Mouse (Mus musculus) embryonic fibroblast, embryonic 13.5 days (primary cell): ENCODE results near the gene Cyp4f18.

Source experiments
- CTCF ChIP-seq: IDR thresholded peaks from 2 replicates; pipeline ENCODE4 v1.5.1; 2011; ENCODE audit warnings: mild to moderate bottlenecking, control low read depth, low read length, moderate library complexity, borderline replicate concordance; ENCODE audit not compliant: insufficient read depth
- POLR2A ChIP-seq: IDR thresholded peaks from 2 replicates; pipeline ENCODE4 v1.6.1; 2011; ENCODE audit warnings: low read depth, mild to moderate bottlenecking, control low read depth, low read length, moderate library complexity

DNA sequence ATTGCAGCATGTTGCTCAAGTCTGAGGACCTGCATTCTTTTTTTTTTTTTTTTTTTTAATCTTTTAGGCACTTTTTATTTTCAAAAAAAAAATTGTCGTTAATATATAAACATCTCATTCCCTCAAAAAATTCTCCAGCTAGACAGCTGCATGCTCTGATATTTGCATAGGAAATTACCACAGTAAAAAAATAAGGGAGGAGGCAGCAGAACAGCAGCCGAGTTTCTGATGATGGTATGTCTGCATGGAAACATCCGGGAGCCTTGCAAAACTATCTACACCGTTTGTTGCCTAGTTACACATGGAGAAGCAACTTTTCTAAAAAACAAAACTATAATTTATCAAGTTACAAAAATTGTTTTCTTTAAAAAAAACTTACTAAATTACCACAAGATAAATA lies 28.0 kb downstream of the Cyp4f18 start:
- no peak for TF ChIP-seq CTCF
- TF ChIP-seq POLR2A = no peak
